Mouse (Mus musculus) embryonic facial prominence, embryonic 11.5 days (tissue): ENCODE measurements around the gene Znrf2. TPM values are rescaled to one million over a fixed set of nuclear protein-coding genes. Genes with fewer than 3 reads are reported as not detected.

Experiments used
- ATAC-seq: fragments of 200-750 bp; cut with Nextera tagmentation; replicated peaks from 2 replicates; pipeline ENCODE4 v1.8.0; 2017; ENCODE audit warnings: low read depth; ENCODE audit not compliant: insufficient number of reproducible peaks, low FRiP score, low TSS enrichment
- DNase-seq: peaks from one replicate; pipeline ENCODE4 v3.0.0-alpha.2; 2015; ENCODE audit warnings: low spot score
- H3K27ac ChIP-seq: fragments of 300-500 bp; sonication (generic); replicated peaks from 2 replicates; pipeline ENCODE4 v1.5.1; 2014; ENCODE audit warnings: mild to moderate bottlenecking, low read depth, low read length, control low read depth
- H3K27me3 ChIP-seq: fragments of 300-500 bp; sonication (generic); 2 replicates; pipeline ENCODE4 v1.6.1; 2014; ENCODE audit warnings: mild to moderate bottlenecking, low read length, moderate library complexity, mixed read lengths; ENCODE audit not compliant: control insufficient read depth, insufficient read depth
- H3K36me3 ChIP-seq: fragments of 300-500 bp; sonication (generic); replicated peaks from 2 replicates; pipeline ENCODE4 v1.6.1; 2014; ENCODE audit warnings: low read depth, mild to moderate bottlenecking, low read length, moderate library complexity, mixed read lengths; ENCODE audit not compliant: control insufficient read depth, insufficient read depth
- H3K4me1 ChIP-seq: fragments of 300-500 bp; sonication (generic); 2 replicates; pipeline ENCODE4 v1.6.1; 2014; ENCODE audit warnings: low read length, mixed read lengths; ENCODE audit not compliant: control insufficient read depth, insufficient read depth
- H3K4me2 ChIP-seq: fragments of 300-500 bp; sonication (generic); 2 replicates; pipeline ENCODE4 v1.6.1; 2014; ENCODE audit warnings: low read depth, mild to moderate bottlenecking, control low read depth, low read length, moderate library complexity
- H3K4me3 ChIP-seq: fragments of 300-500 bp; sonication (generic); 2 replicates; pipeline ENCODE4 v1.5.1; 2014; ENCODE audit warnings: low read depth, low read length, control low read depth
- H3K9ac ChIP-seq: fragments of 300-500 bp; sonication (generic); replicated peaks from 2 replicates; pipeline ENCODE4 v1.6.1; 2014; ENCODE audit warnings: mild to moderate bottlenecking, control low read depth, low read length
- H3K9me3 ChIP-seq: fragments of 300-500 bp; sonication (generic); replicated peaks from 2 replicates; pipeline ENCODE4 v1.6.1; 2016; ENCODE audit warnings: mild to moderate bottlenecking, low read length, inconsistent platforms, mixed read lengths; ENCODE audit not compliant: control insufficient read depth
- WGBS: fragments of 180-500 bp; shearing (Covaris S2); extraction: QIAGEN DNeasy Blood & Tissue Kit; methylation state at CpG from one replicate; pipeline ENCODE4 v1.1.7; 2014; 5-methylcytosine and 5-hydroxymethylcytosine counted together
- polyA plus RNA-seq: library from polyadenylated mRNA; unstranded; fragments of >200 nt; fragmentation: Nextera tagmentation; extraction: Ambion mirVana; gene quantifications from 2 replicates; pipeline ENCODE4 v1.2.1, GENCODE M21; 2014

The Znrf2 gene
- polyA plus RNA-seq, 1 experiment from 2014 or later, result 2.3 TPM

- ATAC-seq, result no peak
- H3K9ac ChIP-seq, result no peak overlapping the region
- H3K4me1 ChIP-seq, result no peaks in the 10 kb centered on the region
- DNase-seq, result no peak
- H3K27ac ChIP-seq, result no peak overlapping the region
- WGBS, result 84% methylated on average over 5 of the region's 5 CpGs
- H3K27me3 ChIP-seq, result no peaks in the 10 kb centered on the region
- H3K4me3 ChIP-seq, result no peak overlapping the region
- H3K36me3 ChIP-seq, result no peaks in the 10 kb centered on the region
- H3K9me3 ChIP-seq, result no peaks in the 10 kb centered on the region
- no peak overlapping the region for H3K4me2 ChIP-seq
Measured at GRCm38 (mm10) chr6:54780569-54781304, 36.0 kb upstream of the Znrf2 start.

DNA sequence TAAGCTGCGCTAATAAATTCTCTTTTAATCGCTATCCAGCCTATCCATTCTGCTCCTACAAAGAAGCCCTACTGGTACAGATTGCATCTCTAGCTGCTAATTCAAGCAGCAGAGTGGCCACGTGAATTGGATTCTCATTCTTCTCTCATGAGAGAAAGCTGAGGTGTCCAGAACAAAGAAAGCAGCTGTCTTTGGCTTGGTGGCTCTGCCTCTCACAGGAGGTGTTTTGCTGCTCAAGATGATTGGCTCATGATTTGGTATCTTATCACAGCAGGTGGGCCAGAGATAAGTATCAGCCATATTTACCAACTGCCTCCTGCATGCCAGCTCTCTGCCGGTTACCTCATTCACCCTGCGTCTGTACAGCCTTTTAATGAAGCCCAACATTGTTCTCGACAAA is 34.8 kb upstream of the Znrf2 start:
- H3K27me3 ChIP-seq, result no peaks in the 10 kb centered on the region
- ATAC-seq (no peak), DNase-seq (no peak)
- H3K4me3 ChIP-seq, result no peak overlapping the region
- 64% methylated on average over 6 of the region's 6 CpGs for WGBS
- H3K4me1 ChIP-seq, result no peaks in the 10 kb centered on the region
- H3K9me3 ChIP-seq, result no peaks in the 10 kb centered on the region
- H3K9ac ChIP-seq, result no peak overlapping the region
- no peaks in the 10 kb centered on the region for H3K36me3 ChIP-seq
- H3K4me2 ChIP-seq, result no peak overlapping the region
- no peak overlapping the region for H3K27ac ChIP-seq

GRCm38 (mm10) chr6:54785098-54785730 is 31.5 kb upstream of the Znrf2 start:
- H3K4me2 ChIP-seq, result no peak overlapping the region
- H3K4me3 ChIP-seq, result no peak overlapping the region
- 48% methylated on average over 5 of the region's 5 CpGs for WGBS
- H3K36me3 ChIP-seq, result no peaks in the 10 kb centered on the region
- DNase-seq (peak; percentile 55), ATAC-seq (no peak; the same call in 1 of the 2 replicates)
- no peaks in the 10 kb centered on the region for H3K9me3 ChIP-seq
- no peak overlapping the region for H3K9ac ChIP-seq
- no peaks in the 10 kb centered on the region for H3K4me1 ChIP-seq
- no peak overlapping the region for H3K27ac ChIP-seq
- no peaks in the 10 kb centered on the region for H3K27me3 ChIP-seq

DNA sequence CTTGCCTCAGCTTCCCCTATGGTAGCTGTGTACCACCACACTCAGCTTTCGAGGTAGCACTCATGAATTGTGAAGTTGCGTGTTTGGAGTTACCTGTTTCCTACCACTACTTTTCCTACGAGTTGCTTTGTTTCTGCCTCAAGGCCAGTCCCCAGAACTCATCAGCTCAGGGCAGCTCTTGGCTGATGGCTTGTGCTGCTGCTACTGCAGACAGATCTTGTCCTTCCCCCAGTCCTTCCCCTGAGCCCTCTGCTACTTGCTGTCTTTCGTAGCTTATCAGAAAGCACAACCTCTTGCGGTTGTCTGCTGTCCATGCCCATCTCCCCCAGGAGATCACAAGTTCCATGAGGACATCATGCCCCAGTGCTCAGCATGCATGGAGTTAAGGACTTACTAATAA is 29.9 kb upstream of the Znrf2 start:
- whole genome bisulfite sequencing, result 91% methylated on average over 5 of the region's 5 CpGs
- Histone ChIP-seq H3K36me3 (no peaks in the 10 kb centered on the region), H3K9me3 (no peaks in the 10 kb centered on the region), H3K9ac (no peak overlapping the region), H3K27ac (no peak overlapping the region), H3K4me3 (no peak overlapping the region), H3K4me2 (no peak overlapping the region), H3K27me3 (no peaks in the 10 kb centered on the region), H3K4me1 (no peaks in the 10 kb centered on the region)
- ATAC-seq, result no peak
- DNase-seq, result no peak

DNA sequence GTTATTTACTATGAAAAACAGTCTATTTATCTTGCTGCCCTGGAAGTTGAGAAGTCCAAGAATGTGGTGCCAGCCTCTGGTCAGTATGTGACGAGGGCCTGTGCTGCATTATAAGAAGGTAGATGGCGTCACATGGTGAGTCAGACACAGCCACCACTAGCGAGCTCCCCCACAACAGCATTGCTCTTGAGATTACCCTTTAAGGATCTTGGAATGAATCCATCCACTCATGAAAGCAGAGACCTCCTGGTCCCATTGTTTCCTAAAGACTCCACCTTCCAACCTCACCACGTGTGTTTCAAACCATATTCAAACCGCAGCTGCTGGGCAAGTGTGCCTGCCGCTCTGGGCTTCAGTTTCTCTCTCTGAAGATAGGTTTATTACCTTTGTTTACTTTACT is 28.2 kb upstream of the Znrf2 start:
- H3K4me2 ChIP-seq, result no peak overlapping the region
- no peaks in the 10 kb centered on the region for H3K9me3 ChIP-seq
- no peaks in the 10 kb centered on the region for H3K36me3 ChIP-seq
- no peaks in the 10 kb centered on the region for H3K27me3 ChIP-seq
- no peak overlapping the region for H3K9ac ChIP-seq
- DNase-seq (no peak), ATAC-seq (no peak)
- H3K4me3 ChIP-seq, result no peak overlapping the region
- no peaks in the 10 kb centered on the region for H3K4me1 ChIP-seq
- WGBS, result 72% methylated on average over 6 of the region's 6 CpGs
- no peak overlapping the region for H3K27ac ChIP-seq

- Histone ChIP-seq H3K4me2 (no peak overlapping the region), H3K4me3 (no peak overlapping the region), H3K9me3 (no peaks in the 10 kb centered on the region), H3K9ac (no peak overlapping the region), H3K27me3 (no peaks in the 10 kb centered on the region), H3K36me3 (no peaks in the 10 kb centered on the region), H3K4me1 (no peaks in the 10 kb centered on the region), H3K27ac (no peak overlapping the region)
- DNase-seq, result no peak
- no peak for ATAC-seq
- 88% methylated on average over 4 of the region's 4 CpGs for WGBS
Measured at GRCm38 (mm10) chr6:54789139-54789538, 27.6 kb upstream of the Znrf2 start.

DNA sequence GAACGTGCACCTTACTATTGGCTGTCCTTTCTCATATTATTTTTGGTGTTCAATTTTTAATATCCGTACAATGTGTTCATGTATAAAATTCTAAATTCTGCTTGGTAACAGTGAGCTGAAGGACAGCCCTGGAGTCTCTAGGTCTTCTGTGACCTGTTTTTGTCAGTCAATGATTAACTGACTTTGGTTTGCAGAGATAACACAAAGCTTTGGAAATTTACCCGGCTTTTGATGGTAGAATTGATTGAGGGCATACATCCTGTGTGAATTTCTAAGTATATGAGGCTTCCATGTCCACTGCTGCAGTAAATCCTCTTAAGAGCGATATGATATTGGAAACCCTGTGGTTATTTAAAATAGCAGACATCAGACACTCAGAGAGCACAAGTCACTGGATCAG is 26.6 kb upstream of the Znrf2 start:
- H3K4me3 ChIP-seq, result no peak overlapping the region
- H3K4me2 ChIP-seq, result no peak overlapping the region
- no peaks in the 10 kb centered on the region for H3K27me3 ChIP-seq
- H3K27ac ChIP-seq, result no peak overlapping the region
- DNase-seq (no peak), ATAC-seq (no peak)
- H3K9me3 ChIP-seq, result no peaks in the 10 kb centered on the region
- H3K4me1 ChIP-seq, result no peaks in the 10 kb centered on the region
- no peaks in the 10 kb centered on the region for H3K36me3 ChIP-seq
- H3K9ac ChIP-seq, result no peak overlapping the region
- WGBS, result 89% methylated on average over 4 of the region's 4 CpGs

GRCm38 (mm10) chr6:54793853-54794252 is 22.9 kb upstream of the Znrf2 start:
- Histone ChIP-seq H3K9me3 (no peaks in the 10 kb centered on the region), H3K4me1 (no peaks in the 10 kb centered on the region), H3K4me2 (no peak overlapping the region), H3K27me3 (no peaks in the 10 kb centered on the region), H3K4me3 (no peak overlapping the region), H3K36me3 (no peaks in the 10 kb centered on the region), H3K9ac (no peak overlapping the region), H3K27ac (no peak overlapping the region)
- 90% methylated on average over 3 of the region's 3 CpGs for WGBS
- ATAC-seq (no peak), DNase-seq (no peak)
